Mouse (Mus musculus): Measurements from ENCODE around the gene Lrrc58. TPM values are rescaled to one million over a fixed set of nuclear protein-coding genes. Genes with fewer than 3 reads are reported as not detected.

The Lrrc58 gene
- 52.5 and 53.3 TPM in 2 replicates for polyA plus RNA-seq (2016; fragmentation: Nextera tagmentation; extraction: Ambion mirVana)

DNA sequence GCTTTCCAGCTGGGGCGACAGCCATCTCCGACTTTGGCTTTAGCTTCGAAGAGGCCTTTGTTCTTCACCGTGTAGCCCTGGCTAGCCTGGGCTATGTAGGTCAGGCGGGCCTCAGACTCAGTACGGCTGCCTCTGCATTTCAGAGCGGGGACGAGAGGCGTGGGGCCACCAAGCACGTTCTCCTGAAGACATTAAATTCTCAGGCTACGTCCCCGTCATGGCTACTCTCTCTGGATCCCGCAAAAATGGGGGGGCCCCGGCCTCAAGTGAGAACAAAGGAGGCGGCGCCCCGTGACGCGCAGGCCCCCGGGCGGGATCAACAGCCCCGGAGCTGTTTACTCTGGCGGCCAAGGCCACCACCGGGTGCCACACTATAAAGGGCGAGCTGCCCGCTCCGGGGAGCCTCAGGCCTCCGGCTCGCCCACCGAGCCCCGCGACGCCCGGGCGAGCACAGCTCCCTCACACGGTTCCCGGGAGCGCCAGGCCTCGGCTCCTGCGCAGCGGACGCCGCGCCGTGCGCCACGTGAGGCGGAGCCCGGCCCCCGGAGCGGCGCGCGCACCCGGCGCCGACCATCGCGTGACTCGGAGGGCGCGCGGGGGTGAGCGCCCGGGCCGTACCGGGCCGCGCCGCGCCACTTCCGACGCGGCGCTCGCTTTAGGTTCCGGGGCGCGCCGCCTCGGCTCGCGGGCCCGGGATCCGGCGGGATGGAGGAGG is at the start of gene Lrrc58:
Gene Lrrc58 (plus strand): TSS at position 599 of the 715 bp plus-strand sequence.
- Histone ChIP-seq H3K9me3 (replicated peaks) (no peaks in the 10 kb centered on the region), H3K27me3 (ENCODE audit: low read depth, poor library complexity, severe bottlenecking) (no peaks in the 10 kb centered on the region), H3K27ac (replicated peaks) (peak within 1 kb of the TSS; percentile 98), H3K4me1 (peaks cover 28% of the 10 kb centered on the region), H3K36me3 (peaks cover 28% of the 10 kb centered on the region), H3K4me3 (peak within 1 kb of the TSS; percentile 82)
- no peak for DNase-seq (ENCODE audit: low spot score)
- WGBS = under 1% methylated on average over 86 of the region's 86 CpGs

DNA sequence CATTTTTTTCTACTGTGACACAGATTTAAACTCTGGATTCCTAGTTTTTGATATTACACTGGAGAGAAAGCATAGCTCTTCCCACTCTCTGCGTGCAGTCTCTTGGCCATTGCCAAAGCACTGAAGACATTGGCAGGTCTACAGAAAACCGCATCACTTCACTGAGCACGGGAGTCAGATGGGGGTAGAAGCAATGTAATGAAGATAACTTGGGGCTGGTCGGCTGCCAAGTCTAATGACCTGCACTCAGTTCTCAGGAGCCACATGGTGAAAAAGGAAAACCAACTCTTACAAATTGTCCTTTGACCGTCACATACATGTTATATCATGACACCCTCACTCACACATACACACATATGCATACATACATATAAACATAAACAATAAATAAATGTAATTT is 44.2 kb upstream of the Lrrc58 start:
- Histone ChIP-seq H3K27me3 (ENCODE audit: low read depth, poor library complexity, severe bottlenecking) (no peaks in the 10 kb centered on the region), H3K27ac (replicated peaks) (no peak overlapping the region), H3K36me3 (peaks cover 100% of the 10 kb centered on the region), H3K4me1 (no peaks in the 10 kb centered on the region), H3K4me3 (no peak overlapping the region), H3K9me3 (replicated peaks) (no peaks in the 10 kb centered on the region)
- no peak for DNase-seq (ENCODE audit: low spot score)
- WGBS = 95% methylated on average over 5 of the region's 5 CpGs

GRCm38 (mm10) chr16:37824778-37825505 is 43.2 kb upstream of the Lrrc58 start:
- 96% methylated on average over 12 of the region's 12 CpGs for WGBS
- Histone ChIP-seq H3K36me3 (peaks cover 100% of the 10 kb centered on the region), H3K4me1 (no peaks in the 10 kb centered on the region), H3K9me3 (replicated peaks) (no peaks in the 10 kb centered on the region), H3K4me3 (no peak overlapping the region), H3K27ac (replicated peaks) (no peak overlapping the region), H3K27me3 (ENCODE audit: low read depth, poor library complexity, severe bottlenecking) (no peaks in the 10 kb centered on the region)
- no peak for DNase-seq (ENCODE audit: low spot score)

DNA sequence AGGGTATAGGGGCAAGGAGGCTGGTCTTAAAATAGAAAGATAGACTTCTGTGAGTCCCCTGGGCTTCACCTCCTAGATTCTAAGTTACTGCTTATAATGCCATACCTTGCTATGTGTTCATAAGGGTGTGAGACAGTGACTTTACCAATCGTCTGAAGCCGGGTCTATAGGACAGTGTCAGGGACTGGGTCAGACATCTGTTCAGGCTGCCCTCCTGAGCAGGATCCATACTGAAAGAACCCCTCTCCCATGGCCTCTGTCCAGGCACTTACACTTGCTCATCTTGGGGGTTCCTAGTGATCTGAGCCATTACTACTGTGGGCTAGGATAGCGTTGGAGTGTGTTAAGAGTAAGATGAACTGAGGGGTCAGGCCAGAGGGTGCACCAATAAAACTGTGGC is 41.9 kb upstream of the Lrrc58 start:
- Histone ChIP-seq H3K27me3 (ENCODE audit: low read depth, poor library complexity, severe bottlenecking) (no peaks in the 10 kb centered on the region), H3K36me3 (peaks cover 100% of the 10 kb centered on the region), H3K4me1 (no peaks in the 10 kb centered on the region), H3K9me3 (replicated peaks) (no peaks in the 10 kb centered on the region), H3K4me3 (no peak overlapping the region), H3K27ac (replicated peaks) (no peak overlapping the region)
- DNase-seq (ENCODE audit: low spot score) = no peak
- 95% methylated on average over 3 of the region's 3 CpGs for WGBS

- H3K27me3 ChIP-seq (ENCODE audit: low read depth, poor library complexity, severe bottlenecking) = no peaks in the 10 kb centered on the region
- no peak overlapping the region for H3K4me3 ChIP-seq
- peaks cover 94% of the 10 kb centered on the region for H3K36me3 ChIP-seq
- H3K4me1 ChIP-seq = no peaks in the 10 kb centered on the region
- no peak overlapping the region for H3K27ac ChIP-seq (replicated peaks)
- WGBS = 86% methylated on average over 7 of the region's 7 CpGs
- no peaks in the 10 kb centered on the region for H3K9me3 ChIP-seq (replicated peaks)
- DNase-seq (ENCODE audit: low spot score) = no peak
Measured at GRCm38 (mm10) chr16:37831041-37831440, 37.1 kb upstream of the Lrrc58 start.

DNA sequence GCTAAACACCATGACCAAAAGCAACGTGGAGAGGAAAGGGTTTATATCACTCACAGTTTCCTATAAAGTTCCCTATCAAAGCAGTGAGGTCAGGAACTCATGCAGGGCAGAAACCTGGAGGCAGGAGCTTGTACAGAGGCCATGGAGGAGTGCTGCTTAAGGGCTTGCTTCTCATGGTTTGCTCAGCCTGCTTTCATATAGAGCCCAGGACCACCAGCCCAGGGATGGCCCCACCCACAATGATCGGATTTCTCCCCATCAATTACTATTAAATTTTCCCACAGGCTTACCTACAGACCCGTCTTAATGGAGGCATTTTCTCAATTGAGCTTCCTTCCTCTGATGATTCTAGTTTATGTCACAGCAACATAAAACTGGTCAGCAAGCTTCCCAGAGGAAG is 30.6 kb upstream of the Lrrc58 start:
- H3K4me1 ChIP-seq = no peaks in the 10 kb centered on the region
- no peak for DNase-seq (ENCODE audit: low spot score)
- 84% methylated on average over 3 of the region's 3 CpGs for WGBS
- H3K4me3 ChIP-seq = no peak overlapping the region
- peaks cover 33% of the 10 kb centered on the region for H3K36me3 ChIP-seq
- H3K27me3 ChIP-seq (ENCODE audit: low read depth, poor library complexity, severe bottlenecking) = no peaks in the 10 kb centered on the region
- no peak overlapping the region for H3K27ac ChIP-seq (replicated peaks)
- H3K9me3 ChIP-seq (replicated peaks) = no peaks in the 10 kb centered on the region

DNA sequence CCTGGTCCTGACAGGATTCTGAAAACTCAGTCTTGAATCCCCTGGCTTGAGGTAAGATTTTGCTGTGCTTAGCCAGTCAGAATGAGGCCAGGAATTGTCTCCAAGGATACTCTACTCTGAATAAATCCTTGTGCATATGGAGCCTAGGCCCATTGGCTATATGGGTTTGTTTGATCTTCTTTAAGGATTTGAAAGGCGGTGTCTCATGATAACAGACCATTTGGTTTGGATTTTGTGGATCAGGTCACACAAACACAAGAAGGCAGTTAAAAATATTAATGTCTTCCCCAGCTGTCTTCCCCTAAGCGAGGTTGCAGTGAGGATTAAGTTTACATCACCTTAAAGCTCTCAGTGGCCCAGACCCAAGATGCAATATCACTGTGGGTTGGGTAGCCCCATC is 25.8 kb upstream of the Lrrc58 start:
- no peak for DNase-seq (ENCODE audit: low spot score)
- H3K27me3 ChIP-seq (ENCODE audit: low read depth, poor library complexity, severe bottlenecking) = no peaks in the 10 kb centered on the region
- WGBS = 83% methylated on average over 2 of the region's 2 CpGs
- H3K36me3 ChIP-seq = no peaks in the 10 kb centered on the region
- no peak overlapping the region for H3K4me3 ChIP-seq
- no peak overlapping the region for H3K27ac ChIP-seq (replicated peaks)
- H3K4me1 ChIP-seq = no peaks in the 10 kb centered on the region
- no peaks in the 10 kb centered on the region for H3K9me3 ChIP-seq (replicated peaks)

DNA sequence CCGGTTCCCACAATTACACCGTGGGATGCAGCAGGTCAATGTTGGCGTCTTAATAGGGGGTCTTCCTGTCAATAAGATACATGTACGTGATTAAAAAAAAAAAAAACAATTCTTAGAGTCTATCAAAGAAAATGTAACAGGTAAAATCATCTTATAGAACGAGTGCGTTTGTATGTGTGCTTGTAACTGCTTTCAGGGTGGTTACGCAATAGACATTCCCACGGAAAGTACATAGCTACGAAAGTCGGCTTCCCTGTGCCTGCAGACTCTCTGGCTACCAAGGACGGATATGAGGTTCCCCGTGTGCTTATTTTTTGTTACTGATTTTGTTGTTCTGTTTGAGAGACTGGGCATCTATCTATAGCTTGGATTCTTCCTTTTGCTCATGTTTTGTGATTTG is 24.4 kb upstream of the Lrrc58 start:
- 93% methylated on average over 12 of the region's 12 CpGs for WGBS
- no peaks in the 10 kb centered on the region for H3K27me3 ChIP-seq (ENCODE audit: low read depth, poor library complexity, severe bottlenecking)
- no peaks in the 10 kb centered on the region for H3K36me3 ChIP-seq
- H3K4me3 ChIP-seq = no peak overlapping the region
- H3K27ac ChIP-seq (replicated peaks) = no peak overlapping the region
- H3K4me1 ChIP-seq = no peaks in the 10 kb centered on the region
- DNase-seq (ENCODE audit: low spot score) = no peak
- no peaks in the 10 kb centered on the region for H3K9me3 ChIP-seq (replicated peaks)

DNA sequence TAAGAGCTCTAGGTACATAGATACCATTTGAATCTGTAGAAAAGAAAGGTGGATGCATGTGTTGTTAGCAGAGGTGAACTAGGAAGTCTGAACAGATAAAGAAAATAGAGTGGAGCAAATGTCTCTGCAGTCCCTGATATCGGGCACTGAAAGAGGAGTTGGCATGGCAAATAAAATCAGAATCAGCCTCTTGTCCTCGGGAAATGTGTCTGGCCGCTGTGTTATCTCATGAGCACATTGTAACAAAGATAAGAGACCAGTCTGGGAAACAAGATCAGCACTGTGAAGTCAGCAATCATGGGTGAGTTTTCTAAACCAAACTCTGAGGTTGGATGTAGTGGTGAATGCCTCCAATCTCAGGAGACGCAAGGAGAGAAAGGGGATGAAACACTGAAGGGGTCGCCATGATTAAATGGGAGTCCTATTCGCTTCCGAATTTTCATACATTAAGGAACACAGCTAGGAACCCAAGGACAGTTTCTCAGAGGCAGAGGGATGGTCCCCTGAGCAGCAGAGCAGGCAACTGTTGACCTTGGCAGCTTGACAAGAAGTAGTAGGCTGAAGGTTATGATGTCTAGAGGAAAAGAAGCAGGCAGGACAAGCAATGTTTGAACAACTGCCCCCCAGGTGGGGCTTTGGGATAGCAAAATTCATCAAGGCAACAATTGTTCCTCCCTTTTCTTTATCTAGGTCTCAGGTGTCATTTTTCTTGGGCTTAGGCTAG is 22.8 kb upstream of the Lrrc58 start:
- H3K4me1 ChIP-seq = no peaks in the 10 kb centered on the region
- no peak for DNase-seq (ENCODE audit: low spot score)
- no peaks in the 10 kb centered on the region for H3K36me3 ChIP-seq
- no peak overlapping the region for H3K4me3 ChIP-seq
- H3K27ac ChIP-seq (replicated peaks) = no peak overlapping the region
- 95% methylated on average over 7 of the region's 7 CpGs for WGBS
- no peaks in the 10 kb centered on the region for H3K9me3 ChIP-seq (replicated peaks)
- H3K27me3 ChIP-seq (ENCODE audit: low read depth, poor library complexity, severe bottlenecking) = no peaks in the 10 kb centered on the region

- no peak overlapping the region for H3K4me3 ChIP-seq
- WGBS = 87% methylated on average over 3 of the region's 3 CpGs
- no peaks in the 10 kb centered on the region for H3K9me3 ChIP-seq (replicated peaks)
- no peak overlapping the region for H3K27ac ChIP-seq (replicated peaks)
- H3K27me3 ChIP-seq (ENCODE audit: low read depth, poor library complexity, severe bottlenecking) = no peaks in the 10 kb centered on the region
- no peaks in the 10 kb centered on the region for H3K36me3 ChIP-seq
- no peak for DNase-seq (ENCODE audit: low spot score)
- no peaks in the 10 kb centered on the region for H3K4me1 ChIP-seq
Measured at GRCm38 (mm10) chr16:37847081-37847480, 21.1 kb upstream of the Lrrc58 start.

- no peaks in the 10 kb centered on the region for H3K27me3 ChIP-seq (ENCODE audit: low read depth, poor library complexity, severe bottlenecking)
- 0 out of 2 replicates have a peak, but pooled peaks cover 3% of the 10 kb centered on the region for H3K4me1 ChIP-seq
- WGBS = 55% methylated on average over 5 of the region's 5 CpGs
- H3K4me3 ChIP-seq = no peak overlapping the region
- peak; percentile 22 for DNase-seq (ENCODE audit: low spot score)
- no peaks in the 10 kb centered on the region for H3K9me3 ChIP-seq (replicated peaks)
- no peak overlapping the region for H3K27ac ChIP-seq (replicated peaks)
- H3K36me3 ChIP-seq = no peaks in the 10 kb centered on the region
Measured at GRCm38 (mm10) chr16:37851366-37851765, 16.8 kb upstream of the Lrrc58 start.

DNA sequence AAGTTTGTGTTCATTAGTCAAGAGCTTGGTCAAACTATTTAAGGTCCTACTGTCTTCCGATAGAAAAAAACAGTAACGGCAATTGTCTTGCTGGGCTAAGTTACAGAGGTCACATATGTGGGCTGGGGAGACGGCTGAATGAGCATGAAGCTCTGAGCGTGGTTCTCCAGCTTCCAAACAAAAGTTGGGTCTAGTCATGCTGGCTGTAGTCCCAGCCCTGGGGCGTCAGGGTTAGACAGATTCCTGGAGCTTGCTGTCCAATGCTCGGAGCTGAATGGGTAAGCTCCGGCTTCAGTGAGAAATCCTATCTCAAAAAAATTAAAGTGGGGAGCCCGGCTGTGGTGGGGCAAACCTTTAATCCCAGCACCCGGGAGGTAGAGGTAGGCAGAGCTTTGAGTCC is 14.9 kb upstream of the Lrrc58 start:
- Histone ChIP-seq H3K27me3 (ENCODE audit: low read depth, poor library complexity, severe bottlenecking) (no peaks in the 10 kb centered on the region), H3K36me3 (no peaks in the 10 kb centered on the region), H3K4me3 (no peak overlapping the region), H3K4me1 (peaks cover 6% of the 10 kb centered on the region), H3K9me3 (replicated peaks) (no peaks in the 10 kb centered on the region), H3K27ac (replicated peaks) (no peak overlapping the region)
- no peak for DNase-seq (ENCODE audit: low spot score)
- WGBS = 84% methylated on average over 9 of the region's 9 CpGs

- Histone ChIP-seq H3K9me3 (replicated peaks) (no peaks in the 10 kb centered on the region), H3K4me3 (no peak overlapping the region), H3K4me1 (peaks cover 6% of the 10 kb centered on the region), H3K36me3 (no peaks in the 10 kb centered on the region), H3K27me3 (ENCODE audit: low read depth, poor library complexity, severe bottlenecking) (no peaks in the 10 kb centered on the region), H3K27ac (replicated peaks) (no peak overlapping the region)
- no peak for DNase-seq (ENCODE audit: low spot score)
- WGBS = 77% methylated on average over 14 of the region's 14 CpGs
Measured at GRCm38 (mm10) chr16:37854054-37854453, 14.1 kb upstream of the Lrrc58 start.

All from midbrain, embryonic 10.5 days (tissue).